Mouse (Mus musculus) heart, adult 9 months (tissue): ENCODE measurements around the gene Themis3.
A peak's percentile ranks its signal among the peaks of the same experiment; 100 is the strongest.
"Not testable (repeated sequence)": the region's sequence is repeated elsewhere in the genome, so short reads cannot be mapped to it uniquely, and the experiment has no call there.

Source experiments
- DNase-seq, 2 experiments: peaks; one replicate each; pipeline ENCODE4 v3.0.0; 2022; ENCODE audit warnings: low spot score in 2 of 2

Gene Themis3

GRCm38 (mm10) chr17:66558404-66559317, 35.8 kb downstream of the Themis3 start:
- peak in 1 of 2 experiments; percentile 9 for DNase-seq

GRCm38 (mm10) chr17:66552690-66553089, 41.7 kb downstream of the Themis3 start:
- DNase-seq, result no peak

DNA sequence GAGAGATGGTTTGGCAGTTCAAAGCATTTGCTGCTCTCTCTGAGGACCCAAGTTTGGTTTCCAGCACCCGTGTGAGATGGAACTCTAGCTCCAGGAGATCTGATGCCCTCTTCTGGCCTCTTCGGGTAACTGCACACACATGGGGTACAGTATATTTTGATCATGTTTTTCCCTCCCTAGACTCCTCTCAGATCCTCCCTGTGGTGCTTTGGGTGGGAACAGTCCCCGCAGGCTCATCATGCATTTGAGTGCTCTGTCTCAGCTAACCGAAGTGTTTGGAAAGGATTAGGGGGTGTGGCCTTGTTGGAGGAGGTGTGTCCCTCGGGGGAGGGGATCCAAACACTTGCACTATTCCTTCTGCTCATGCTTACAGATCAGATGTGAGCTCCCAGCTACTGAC, 43.9 kb downstream of the Themis3 start:
- no peak for DNase-seq

- no peak for DNase-seq
Measured at GRCm38 (mm10) chr17:66532285-66532684, 62.1 kb downstream of the Themis3 start.

GRCm38 (mm10) chr17:66523396-66523795, 71.0 kb downstream of the Themis3 start:
- no peak for DNase-seq

- not testable (repeated sequence) for DNase-seq
Measured at GRCm38 (mm10) chr17:66522631-66523030, 71.8 kb downstream of the Themis3 start.

DNA sequence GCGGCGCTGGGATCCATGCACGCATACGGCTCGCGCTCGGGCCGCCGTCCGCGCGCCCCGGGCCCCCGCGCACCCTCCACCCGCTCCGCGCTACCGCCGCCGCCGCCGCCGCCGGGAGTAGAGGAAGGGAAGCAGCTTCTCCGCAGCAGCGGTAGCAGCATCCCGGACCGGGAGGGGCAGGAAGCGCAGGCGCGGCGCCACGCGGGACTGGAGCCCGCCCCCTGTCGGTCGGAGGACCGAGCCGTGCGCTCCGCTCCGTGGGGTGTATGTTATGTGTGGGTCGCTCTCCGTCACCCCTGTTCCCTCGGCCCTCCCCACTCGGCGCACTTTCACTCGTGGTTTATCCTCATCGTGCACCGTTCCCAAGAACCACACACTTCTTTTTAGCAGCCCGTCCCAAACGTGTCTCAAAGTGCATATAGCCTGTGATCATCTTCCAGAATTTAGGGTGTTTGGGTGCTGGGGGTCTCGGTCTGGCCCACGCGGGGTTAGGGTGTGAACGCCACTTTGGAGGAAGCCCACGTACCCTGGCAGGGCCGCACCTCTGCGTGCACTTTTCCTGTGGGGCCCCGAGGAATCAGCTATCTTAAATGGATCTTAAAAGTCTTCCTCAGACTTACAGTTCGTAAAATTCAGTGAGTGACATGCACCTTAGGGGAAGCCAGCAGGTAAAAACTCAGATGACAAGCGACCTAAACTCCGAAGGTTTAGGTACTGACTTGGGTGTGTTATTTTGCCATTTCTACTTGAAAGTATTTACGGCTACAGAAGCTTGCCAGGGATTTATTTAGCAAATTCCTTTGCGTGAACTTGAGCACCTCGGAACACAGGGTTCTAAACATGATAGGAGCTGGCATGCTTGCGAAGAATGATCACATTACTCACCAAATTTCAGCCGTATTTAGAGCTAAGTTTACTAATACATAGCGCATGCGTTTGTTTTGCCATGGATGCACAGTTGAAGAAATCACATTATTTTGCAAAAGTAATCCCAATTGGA, 74.6 kb downstream of the Themis3 start, which contains the start of gene Rab12:
Rab12 (minus strand) TSS at position 176 of the 1,000 bp plus-strand sequence.
- peak; percentile 79 to 82 for DNase-seq

DNA sequence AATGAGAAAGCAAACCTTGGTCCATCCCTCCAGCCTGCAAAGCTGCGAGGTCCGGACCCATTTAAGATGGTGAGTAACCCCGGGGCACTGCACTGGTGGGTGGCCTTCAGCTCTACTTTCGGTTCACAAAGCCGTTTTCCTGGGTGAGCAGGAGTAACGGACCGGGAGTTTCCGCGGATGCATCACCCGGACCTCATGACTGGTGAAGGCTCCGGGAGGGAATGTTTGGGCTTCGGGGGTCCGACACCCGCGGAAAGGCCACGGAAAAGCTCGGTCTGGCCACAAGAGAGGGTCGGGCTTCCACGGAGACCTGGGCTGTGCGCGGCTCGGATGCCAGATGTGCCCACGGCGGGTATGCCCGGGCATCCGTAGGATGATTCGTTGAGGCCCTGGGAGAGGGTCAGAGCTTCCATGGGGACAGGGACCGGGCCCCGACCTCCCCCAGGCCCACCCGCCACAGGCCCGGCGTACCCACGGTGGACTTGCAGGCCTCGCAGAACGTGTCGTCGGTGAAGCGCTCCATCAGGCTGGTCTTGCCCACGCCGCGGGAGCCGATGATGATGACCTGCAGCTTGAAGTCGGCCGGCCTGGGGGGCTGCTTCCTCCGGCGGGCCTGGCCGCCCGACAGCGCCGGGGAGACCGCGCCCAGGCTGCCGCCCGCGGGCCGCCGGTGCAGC, 75.4 kb downstream of the Themis3 start:
- DNase-seq, result no peak

- DNase-seq, result no peak
Measured at GRCm38 (mm10) chr17:66516953-66517352, 77.5 kb downstream of the Themis3 start.

GRCm38 (mm10) chr17:66514288-66514995, 80.0 kb downstream of the Themis3 start:
- DNase-seq, result no peak

DNA sequence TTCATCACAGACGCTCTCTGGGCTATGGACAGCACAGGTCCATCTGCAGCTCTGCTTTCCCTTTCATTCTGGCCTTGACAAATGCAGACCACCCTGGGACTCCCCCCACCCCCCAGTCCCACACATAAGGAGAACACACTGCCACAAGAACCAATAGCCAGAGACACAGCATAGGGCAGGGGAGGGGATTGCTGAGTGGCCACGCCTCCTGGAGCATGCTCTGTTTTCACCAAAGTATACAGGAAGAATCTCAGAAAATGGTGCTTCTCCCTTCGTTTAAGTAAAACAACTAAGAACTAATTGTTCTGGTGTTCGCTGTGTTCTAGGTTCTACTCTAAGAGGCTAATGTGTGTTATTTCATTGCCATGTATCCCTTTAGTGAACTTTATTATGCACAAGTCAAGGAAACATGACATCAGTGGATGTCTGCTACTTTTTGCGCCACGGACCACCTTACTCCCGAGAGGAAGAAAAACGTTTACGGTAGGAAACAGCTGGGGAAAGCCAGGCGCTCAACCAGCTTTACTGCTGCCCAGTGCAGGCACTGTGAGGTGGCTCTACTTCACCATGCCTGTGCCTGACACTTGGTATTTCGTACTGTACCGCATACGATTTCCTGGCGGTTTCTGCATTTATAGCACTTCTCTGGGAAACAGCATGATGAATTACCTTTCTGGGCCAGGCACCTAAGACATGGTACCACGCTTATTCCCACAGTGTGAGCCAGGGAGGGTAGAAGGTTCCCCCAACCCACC, 82.0 kb downstream of the Themis3 start:
- no peak for DNase-seq

DNA sequence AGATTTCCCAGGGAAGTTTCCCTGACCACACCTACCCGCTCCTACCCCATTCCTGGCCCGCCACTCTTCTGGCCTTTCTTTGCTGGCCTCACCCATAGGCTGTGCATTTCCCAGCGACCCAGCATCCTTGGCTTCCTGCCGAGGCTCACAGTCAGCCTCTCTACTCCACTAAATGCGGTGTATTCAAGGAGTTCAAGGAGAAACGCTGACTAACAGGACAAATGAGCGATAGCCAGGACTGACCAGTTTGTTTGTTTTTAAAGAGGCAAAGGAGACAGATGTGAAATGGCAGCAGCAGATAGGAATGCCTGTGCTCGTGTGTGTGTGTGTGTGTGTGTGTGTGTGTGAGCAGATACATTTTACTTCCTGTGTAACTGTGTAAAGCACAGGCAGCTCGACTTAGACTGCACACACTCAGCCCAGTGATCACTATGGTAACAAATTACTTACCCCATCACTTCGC, 84.2 kb downstream of the Themis3 start:
- no peak for DNase-seq

DNA sequence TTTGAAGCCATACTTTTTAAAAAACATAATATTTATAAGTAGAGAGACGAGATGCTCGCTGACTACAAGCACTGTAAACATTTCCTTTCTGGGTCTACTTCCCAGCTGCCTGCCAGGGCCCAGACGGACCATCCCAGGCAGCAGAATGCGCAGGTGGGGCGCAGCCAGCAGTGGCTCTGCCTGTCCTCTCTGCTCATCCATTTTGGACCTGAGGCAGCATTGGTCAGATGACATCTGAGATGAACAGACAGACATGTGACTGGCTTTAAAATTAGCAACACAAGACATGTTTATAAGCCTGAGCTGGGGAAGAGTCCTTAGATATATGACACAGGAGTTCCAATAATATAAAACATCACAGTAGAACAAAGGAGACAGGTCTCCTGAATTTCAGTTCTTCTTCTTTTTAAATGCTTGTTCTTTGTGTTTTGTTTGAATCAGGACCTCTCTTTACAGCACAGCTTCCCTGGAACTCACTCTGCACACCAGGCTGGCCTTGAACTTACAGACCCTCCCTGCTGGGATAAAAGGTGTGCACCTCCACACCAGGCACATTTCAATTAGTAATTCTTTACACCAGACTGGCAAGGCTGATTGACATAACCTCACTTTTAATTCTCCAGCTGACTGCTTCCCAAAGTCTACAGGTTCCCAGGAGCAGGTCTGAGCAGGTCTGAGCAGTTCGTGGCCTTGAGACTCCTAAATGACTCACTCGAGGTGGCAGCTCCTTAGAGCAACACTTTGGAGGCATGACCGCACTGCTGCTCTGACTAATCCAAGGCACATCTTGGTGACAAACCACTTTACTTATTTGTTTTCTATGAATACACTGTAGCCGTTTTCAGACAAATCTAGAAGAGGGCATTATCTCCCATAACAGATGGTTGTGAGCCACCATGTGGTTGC, 87.1 kb downstream of the Themis3 start:
- DNase-seq, result peak in 1 of 2 experiments; percentile 22

DNA sequence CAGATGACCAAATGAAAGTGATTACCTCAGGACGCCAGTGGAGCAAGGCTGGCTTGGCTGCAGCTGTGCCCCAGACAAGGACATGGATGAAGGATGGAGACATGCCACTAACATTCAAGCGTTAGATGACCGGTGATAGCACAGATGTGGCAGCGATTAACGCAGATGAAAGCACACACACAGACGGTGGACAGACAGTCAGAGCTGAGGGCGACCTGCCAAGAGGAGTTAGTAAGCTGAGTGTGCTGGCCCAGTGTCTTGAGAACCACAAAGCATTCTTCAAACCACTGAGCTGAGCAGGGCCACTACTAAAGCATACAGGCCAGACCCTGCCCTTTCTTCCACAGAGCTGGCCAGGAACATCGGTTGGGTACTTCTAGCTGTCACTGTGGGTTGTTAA, 89.5 kb downstream of the Themis3 start:
- DNase-seq, result no peak
